Mouse (Mus musculus) embryonic facial prominence, embryonic 11.5 days (tissue): ENCODE measurements around the gene E2f8. TPM values are rescaled to one million over a fixed set of nuclear protein-coding genes. Genes with fewer than 3 reads are reported as not detected.

Experiments used
- ATAC-seq: fragments of 200-750 bp; cut with Nextera tagmentation; replicated peaks from 2 replicates; pipeline ENCODE4 v1.8.0; 2017; ENCODE audit warnings: low read depth; ENCODE audit not compliant: insufficient number of reproducible peaks, low FRiP score, low TSS enrichment
- DNase-seq: peaks from one replicate; pipeline ENCODE4 v3.0.0-alpha.2; 2015; ENCODE audit warnings: low spot score
- H3K27ac ChIP-seq: fragments of 300-500 bp; sonication (generic); replicated peaks from 2 replicates; pipeline ENCODE4 v1.5.1; 2014; ENCODE audit warnings: mild to moderate bottlenecking, low read depth, low read length, control low read depth
- H3K27me3 ChIP-seq: fragments of 300-500 bp; sonication (generic); 2 replicates; pipeline ENCODE4 v1.6.1; 2014; ENCODE audit warnings: mild to moderate bottlenecking, low read length, moderate library complexity, mixed read lengths; ENCODE audit not compliant: control insufficient read depth, insufficient read depth
- H3K36me3 ChIP-seq: fragments of 300-500 bp; sonication (generic); replicated peaks from 2 replicates; pipeline ENCODE4 v1.6.1; 2014; ENCODE audit warnings: low read depth, mild to moderate bottlenecking, low read length, moderate library complexity, mixed read lengths; ENCODE audit not compliant: control insufficient read depth, insufficient read depth
- H3K4me1 ChIP-seq: fragments of 300-500 bp; sonication (generic); 2 replicates; pipeline ENCODE4 v1.6.1; 2014; ENCODE audit warnings: low read length, mixed read lengths; ENCODE audit not compliant: control insufficient read depth, insufficient read depth
- H3K4me2 ChIP-seq: fragments of 300-500 bp; sonication (generic); 2 replicates; pipeline ENCODE4 v1.6.1; 2014; ENCODE audit warnings: low read depth, mild to moderate bottlenecking, control low read depth, low read length, moderate library complexity
- H3K4me3 ChIP-seq: fragments of 300-500 bp; sonication (generic); 2 replicates; pipeline ENCODE4 v1.5.1; 2014; ENCODE audit warnings: low read depth, low read length, control low read depth
- H3K9ac ChIP-seq: fragments of 300-500 bp; sonication (generic); replicated peaks from 2 replicates; pipeline ENCODE4 v1.6.1; 2014; ENCODE audit warnings: mild to moderate bottlenecking, control low read depth, low read length
- H3K9me3 ChIP-seq: fragments of 300-500 bp; sonication (generic); replicated peaks from 2 replicates; pipeline ENCODE4 v1.6.1; 2016; ENCODE audit warnings: mild to moderate bottlenecking, low read length, inconsistent platforms, mixed read lengths; ENCODE audit not compliant: control insufficient read depth
- WGBS: fragments of 180-500 bp; shearing (Covaris S2); extraction: QIAGEN DNeasy Blood & Tissue Kit; methylation state at CpG from one replicate; pipeline ENCODE4 v1.1.7; 2014; 5-methylcytosine and 5-hydroxymethylcytosine counted together
- polyA plus RNA-seq: library from polyadenylated mRNA; unstranded; fragments of >200 nt; fragmentation: Nextera tagmentation; extraction: Ambion mirVana; gene quantifications from 2 replicates; pipeline ENCODE4 v1.2.1, GENCODE M21; 2014

E2f8 gene
- polyA plus RNA-seq, 1 experiment from 2014 or later, result 12.4 TPM

- Histone ChIP-seq H3K4me1 (no peaks in the 10 kb centered on the region), H3K9ac (no peak overlapping the region), H3K4me3 (no peak overlapping the region), H3K36me3 (no peaks in the 10 kb centered on the region; the same call in 1 of the 2 replicates), H3K4me2 (no peak overlapping the region), H3K27me3 (no peaks in the 10 kb centered on the region), H3K27ac (no peak overlapping the region), H3K9me3 (no peaks in the 10 kb centered on the region)
- DNase-seq (no peak), ATAC-seq (no peak)
- 94% methylated on average over 3 of the region's 3 CpGs for WGBS
Measured at GRCm38 (mm10) chr7:48823621-48824020, 57.8 kb downstream of the E2f8 start.

- Histone ChIP-seq H3K27ac (no peak overlapping the region), H3K4me1 (no peaks in the 10 kb centered on the region), H3K4me3 (no peak overlapping the region), H3K4me2 (no peak overlapping the region), H3K27me3 (no peaks in the 10 kb centered on the region), H3K36me3 (no peaks in the 10 kb centered on the region; the same call in 1 of the 2 replicates), H3K9me3 (no peaks in the 10 kb centered on the region), H3K9ac (no peak overlapping the region)
- WGBS, result 83% methylated on average over 5 of the region's 5 CpGs
- ATAC-seq (no peak), DNase-seq (no peak)
Measured at GRCm38 (mm10) chr7:48821654-48822053, 59.7 kb downstream of the E2f8 start.

Other genes starting within 250 kb of the E2f8 start
- gene Mrgprb3, start 237.8 kb downstream of the E2f8 start, polyA plus RNA-seq, result not detected in 2 replicates
- 40.5 and 41.8 TPM in 2 replicates for gene Zdhhc13, start 92.6 kb downstream of the E2f8 start, polyA plus RNA-seq
- gene Csrp3, start 33.6 kb downstream of the E2f8 start, polyA plus RNA-seq, result 1.1 and 4.0 TPM in 2 replicates
- gene Nav2, start 27.1 kb upstream of the E2f8 start, polyA plus RNA-seq, result 7.3 and 8.0 TPM in 2 replicates